Mouse (Mus musculus) embryonic fibroblast, embryonic 13.5 days (primary cell): ENCODE results near the gene Chordc1.

Experiments
- CTCF ChIP-seq: IDR thresholded peaks from 2 replicates; pipeline ENCODE4 v1.5.1; 2011; ENCODE audit warnings: mild to moderate bottlenecking, control low read depth, low read length, moderate library complexity, borderline replicate concordance; ENCODE audit not compliant: insufficient read depth
- POLR2A ChIP-seq: IDR thresholded peaks from 2 replicates; pipeline ENCODE4 v1.6.1; 2011; ENCODE audit warnings: low read depth, mild to moderate bottlenecking, control low read depth, low read length, moderate library complexity

DNA sequence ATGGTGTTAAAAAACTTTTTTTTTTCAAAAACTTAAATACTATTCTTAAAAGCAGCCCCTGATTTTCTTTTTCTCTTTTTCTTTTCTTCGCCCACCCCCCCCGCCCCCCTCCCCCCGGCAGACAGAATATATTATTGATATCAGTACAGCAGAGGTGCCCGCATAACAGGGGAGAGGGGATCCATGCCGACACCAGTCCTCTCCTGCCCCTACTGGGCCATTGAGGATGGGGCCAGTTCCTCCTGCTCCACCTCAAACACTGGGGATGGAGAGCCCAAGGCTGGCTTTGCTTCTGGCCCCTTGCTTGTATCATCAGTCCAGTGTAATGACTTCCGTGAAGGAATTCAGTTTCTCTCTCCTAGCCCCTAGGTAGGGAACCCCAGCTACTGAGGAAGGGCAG lies 6.4 kb downstream of the Chordc1 start:
- no peak for TF ChIP-seq POLR2A
- TF ChIP-seq CTCF, result no peak
